Mouse (Mus musculus) adrenal gland, postnatal 10 days (tissue): Measurements from ENCODE around the gene Minar1. TPM values are rescaled to one million over a fixed set of nuclear protein-coding genes. Genes with fewer than 3 reads are reported as not detected.
A peak's percentile ranks its signal among the peaks of the same experiment; 100 is the strongest.

Source experiments
- DNase-seq: peaks from one replicate; pipeline ENCODE4 v3.0.0; 2021; ENCODE audit warnings: mixed read lengths
- long read RNA-seq, 2 experiments: library from polyadenylated mRNA; stranded (forward); transcript quantifications; one replicate each; pipeline ENCODE4 v2.0.0; 2021
- total RNA-seq, 2 experiments: library from RNA; stranded (reverse); gene quantifications; 2 replicates each; pipeline ENCODE4 v1.2.3; 2021

Gene Minar1
- under 1 TPM; 0.09 to 0.30 TPM for total RNA-seq
- long read RNA-seq, experiment 1, result 0 reads
- long read RNA-seq, experiment 2, result 0 reads

DNA sequence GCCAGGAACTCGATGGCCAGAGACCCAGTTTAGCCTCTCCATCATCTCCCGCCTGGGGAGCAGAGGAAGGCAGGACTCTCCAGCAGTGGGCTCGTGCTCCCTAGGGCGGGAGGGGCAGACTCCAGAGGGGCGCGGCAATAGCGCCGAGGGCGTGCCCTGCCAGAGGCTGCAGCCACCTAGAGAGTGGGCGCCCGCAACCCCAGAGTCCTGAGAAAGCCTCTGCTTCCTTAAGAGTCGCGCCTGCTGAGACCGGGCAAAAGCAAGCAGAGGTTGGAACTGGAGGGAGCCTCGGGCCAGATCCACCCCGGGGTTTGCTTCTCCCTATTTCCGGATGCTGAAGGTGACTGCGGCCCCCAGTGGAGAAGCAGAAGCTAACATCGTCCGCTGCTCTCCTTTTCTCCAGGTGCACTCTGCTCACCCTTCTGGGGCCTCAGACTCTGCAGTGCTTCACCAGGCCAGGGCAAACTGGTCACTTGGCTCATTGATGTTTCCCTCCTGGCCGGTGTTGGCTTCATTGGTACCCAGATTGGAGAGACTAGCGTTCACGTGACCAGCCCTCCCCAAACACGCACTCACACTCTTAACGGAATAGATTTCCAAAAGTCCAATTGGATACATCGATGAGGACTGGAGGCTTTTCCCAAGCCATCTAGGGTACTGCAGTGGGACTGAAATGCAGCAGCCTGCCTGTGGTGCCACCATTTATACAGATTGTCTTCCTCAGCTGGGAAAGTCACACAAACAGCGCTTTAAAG, at the start of gene Minar1:
TSS of gene Minar1 (minus strand) at position 120 of the 755 bp plus-strand sequence.
- peak; percentile 36 for DNase-seq

- DNase-seq, result no peak
These were observed 47.0 kb upstream of the Minar1 start for GRCm38 (mm10) chr9:89669878-89670277.

GRCm38 (mm10) chr9:89667306-89667942, 44.5 kb upstream of the Minar1 start:
- DNase-seq, result no peak

GRCm38 (mm10) chr9:89650913-89651312, 28.0 kb upstream of the Minar1 start:
- no peak for DNase-seq

- no peak for DNase-seq
These were observed 14.5 kb upstream of the Minar1 start for GRCm38 (mm10) chr9:89637453-89637852.

DNA sequence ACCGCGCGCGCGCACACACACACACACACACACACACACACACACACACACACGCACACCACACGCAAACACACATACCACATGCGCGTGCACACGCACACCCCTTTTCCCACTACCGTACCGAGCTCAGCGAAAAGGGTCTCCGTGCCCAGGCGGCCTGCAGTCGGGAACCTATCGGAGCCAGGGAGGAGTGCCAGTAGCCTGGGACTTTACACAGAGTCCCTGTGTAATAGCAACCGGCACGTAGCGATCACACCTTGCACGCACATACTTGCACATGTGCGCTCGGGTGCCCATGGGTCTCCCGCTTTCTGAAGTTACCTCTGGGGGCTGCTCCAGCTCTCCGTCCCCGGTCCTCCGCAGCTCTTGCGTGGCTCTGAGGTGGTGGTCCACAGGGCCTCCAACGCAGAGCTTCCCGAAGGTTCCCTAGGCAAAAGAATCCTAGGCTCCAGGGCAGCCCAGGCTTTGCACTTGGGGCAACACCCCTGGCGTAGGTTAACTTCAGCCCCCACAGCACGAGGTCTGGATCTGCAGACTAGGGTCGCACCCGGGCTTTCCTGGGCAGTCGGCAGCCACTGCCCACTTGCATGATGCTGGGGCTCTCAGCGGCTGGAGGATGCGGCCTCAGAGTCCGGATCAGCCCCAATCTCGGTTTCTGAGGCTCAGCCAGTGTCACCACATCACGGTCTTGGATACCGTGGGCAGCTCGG, 474 bp downstream of the Minar1 start:
- DNase-seq, result no peak

DNA sequence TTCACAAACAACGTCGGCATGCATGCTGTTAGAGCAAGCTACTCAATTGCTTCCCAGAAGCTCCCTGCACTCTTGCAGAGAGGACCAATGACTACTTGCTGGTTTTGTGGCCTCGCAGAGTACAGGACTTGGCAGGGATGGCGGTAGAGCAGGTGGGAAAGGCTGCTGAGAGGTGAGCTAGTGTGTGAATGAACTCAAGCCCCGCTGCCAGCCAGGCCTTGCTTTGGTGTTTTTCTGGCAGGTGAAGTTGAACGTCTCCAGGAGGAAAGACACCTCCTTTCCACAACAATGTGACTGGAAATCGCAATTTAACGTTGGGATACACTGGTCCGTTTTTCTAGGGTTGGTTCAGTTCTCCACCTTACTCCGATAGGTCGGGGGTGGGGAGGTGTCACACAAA, 1.2 kb downstream of the Minar1 start:
- no peak for DNase-seq

DNA sequence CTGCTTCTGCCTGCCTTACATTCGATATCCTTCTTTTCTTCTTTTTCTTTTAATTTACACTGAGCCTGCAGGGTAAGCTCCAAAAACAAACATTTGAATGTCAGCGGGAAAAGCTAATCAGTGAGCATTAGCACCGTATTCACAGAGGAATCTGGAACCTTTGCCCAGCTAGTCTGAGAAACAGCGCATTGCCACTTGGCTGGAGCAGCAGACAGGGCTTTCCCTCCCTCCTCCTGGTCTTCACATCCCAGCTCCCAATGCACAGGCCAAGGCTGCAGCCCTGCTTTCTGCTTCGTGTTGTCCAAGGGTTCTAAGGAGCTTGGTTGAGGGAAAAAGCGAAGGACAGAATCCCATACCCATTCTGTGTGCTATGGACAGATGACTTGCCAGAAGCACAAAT, 2.6 kb downstream of the Minar1 start:
- DNase-seq, result no peak

GRCm38 (mm10) chr9:89616946-89617345, 6.0 kb downstream of the Minar1 start:
- DNase-seq, result no peak

DNA sequence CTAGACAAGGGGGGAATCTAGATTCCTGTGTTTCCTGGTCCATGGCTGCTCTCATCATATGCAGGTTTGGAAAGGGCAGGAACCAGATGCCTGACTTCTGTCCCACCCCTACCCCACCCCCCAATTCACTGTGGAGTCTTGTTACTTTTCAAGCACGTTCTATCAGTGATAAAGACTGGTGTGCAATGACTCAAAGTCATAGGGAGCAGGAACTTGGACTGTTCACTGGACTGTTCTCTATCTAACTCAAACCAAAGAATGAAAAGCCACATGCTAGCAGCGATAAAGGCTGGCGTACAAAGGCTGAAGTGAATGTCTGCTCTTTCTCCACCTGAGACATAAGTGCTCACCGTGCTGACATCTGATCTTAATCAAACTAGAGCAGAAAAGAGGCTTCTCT, 12.3 kb downstream of the Minar1 start:
- no peak for DNase-seq

GRCm38 (mm10) chr9:89607321-89607720, 15.6 kb downstream of the Minar1 start:
- no peak for DNase-seq

DNA sequence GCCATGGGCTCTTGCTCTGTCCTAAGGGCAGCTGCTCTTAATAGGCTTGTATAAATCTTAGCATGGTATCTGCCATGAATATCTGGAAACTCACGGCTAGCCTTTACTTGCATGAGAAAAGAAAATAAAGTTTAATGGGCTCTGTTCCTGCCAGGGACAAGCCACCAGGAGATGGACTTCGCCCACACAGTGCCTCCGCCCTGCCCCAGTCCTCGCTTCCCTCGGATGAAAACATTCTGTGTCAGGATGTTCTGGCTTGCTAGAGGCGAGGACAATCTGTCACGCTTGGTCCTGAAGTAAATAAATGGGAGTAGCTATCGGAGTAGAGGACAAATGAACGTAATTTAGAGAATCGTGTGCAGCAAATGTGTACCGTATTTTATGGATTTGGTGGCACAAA, 16.7 kb downstream of the Minar1 start:
- no peak for DNase-seq

DNA sequence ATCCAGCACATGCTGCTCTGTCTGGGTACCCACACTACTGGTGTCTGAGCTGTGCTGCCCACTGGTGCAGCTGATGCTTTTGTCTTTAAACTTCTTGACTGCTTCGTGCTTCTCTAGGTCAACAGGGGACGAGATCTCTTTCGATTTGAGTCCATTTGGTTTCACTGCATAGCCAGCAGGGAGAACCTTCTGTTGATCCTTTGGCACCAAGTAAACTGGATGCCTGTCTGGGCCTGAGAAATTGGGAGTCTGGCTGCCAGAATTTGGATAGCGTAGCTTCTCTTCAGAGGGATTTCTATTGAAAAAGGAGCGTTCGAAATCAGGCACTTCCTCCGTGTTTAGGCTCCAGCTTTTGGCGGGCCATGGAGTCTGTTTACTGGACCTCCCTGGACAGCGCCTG, 21.0 kb downstream of the Minar1 start:
- no peak for DNase-seq

- DNase-seq, result no peak
These were observed 22.2 kb downstream of the Minar1 start for GRCm38 (mm10) chr9:89600677-89601076.

DNA sequence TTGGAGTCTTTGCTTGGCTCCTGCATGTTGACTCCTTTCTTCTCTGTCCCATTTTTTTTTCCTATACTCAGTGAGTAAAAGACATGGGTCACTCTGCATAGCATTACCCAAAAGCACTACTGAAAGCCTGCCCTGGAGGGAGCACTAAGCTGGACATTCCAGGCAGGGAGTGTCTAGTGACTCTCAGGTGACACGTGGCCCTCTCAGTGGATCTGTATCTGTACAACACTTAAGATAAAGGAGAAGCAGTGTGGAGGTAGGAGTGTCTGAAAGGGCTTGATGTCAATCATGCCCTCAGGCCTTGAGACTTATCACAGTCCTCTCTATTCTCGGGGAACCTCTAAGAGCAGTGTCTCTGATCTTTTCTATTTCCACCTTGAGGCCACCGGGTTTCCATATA, 25.9 kb downstream of the Minar1 start:
- no peak for DNase-seq

DNA sequence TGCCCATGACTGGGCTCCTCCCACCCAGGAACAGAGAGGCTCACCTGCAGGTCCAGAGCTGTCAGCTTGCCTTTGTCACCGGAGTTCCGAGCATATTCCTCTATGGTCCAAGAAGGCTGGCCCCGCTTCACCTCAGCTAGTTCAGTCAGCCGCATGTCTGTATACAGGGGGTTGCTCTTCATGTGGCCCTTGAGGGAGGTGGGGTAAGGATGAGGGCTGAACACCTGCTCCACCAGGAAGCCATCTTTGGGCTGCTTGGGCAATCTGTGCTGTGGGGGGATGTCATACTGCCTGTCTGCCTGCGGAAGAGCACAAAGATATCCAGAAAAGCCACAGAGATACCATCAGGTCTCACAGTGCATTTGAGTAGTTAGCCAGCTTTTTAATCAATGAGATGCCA, 26.5 kb downstream of the Minar1 start:
- no peak for DNase-seq

- DNase-seq, result peak; percentile 24
These were observed 30.5 kb downstream of the Minar1 start for GRCm38 (mm10) chr9:89592391-89592790.

DNA sequence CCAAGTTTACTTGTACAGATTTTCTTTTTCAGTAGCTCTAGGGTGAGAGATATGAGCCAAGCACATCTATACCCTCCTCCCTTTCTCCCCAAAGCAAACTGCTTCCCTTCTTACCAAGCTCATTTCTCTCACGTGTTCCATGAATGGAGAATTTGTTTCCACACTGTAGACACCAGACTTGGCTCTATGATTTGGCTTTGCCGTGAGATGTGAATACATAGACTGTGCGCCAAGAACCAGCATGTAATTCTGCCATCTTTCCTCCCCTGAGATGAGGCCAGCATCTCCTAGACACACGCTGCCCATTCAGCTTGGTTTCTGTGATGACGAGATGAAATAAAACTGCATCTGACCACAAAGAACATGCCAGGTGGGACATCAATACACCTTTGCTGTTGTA, 44.5 kb downstream of the Minar1 start:
- no peak for DNase-seq

DNA sequence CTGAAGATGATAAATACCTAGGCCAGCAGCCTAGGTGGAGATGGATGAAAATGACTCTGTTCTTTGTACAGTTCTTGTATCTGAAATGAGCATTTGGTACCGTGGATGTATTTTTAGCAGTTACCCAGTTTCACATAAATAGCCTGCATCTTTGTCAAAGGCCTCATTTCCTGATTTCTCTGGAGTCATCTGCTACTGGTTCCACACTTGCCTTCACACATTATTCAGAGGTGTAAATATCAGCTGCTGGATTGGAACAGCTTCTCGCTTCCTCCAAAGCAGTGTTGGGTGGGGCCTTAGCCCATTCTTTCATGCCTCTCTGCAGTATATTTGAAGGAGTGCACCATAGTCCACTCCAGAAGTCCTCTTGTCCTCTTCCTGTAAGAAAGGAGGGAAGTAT, 70.3 kb downstream of the Minar1 start:
- DNase-seq, result no peak
